Mouse (Mus musculus) monocyte, adult 5-6 weeks (primary cell): ENCODE results near the gene Ttc25. TPM values are rescaled to one million over a fixed set of nuclear protein-coding genes. Genes with fewer than 3 reads are reported as not detected.

Experiments used
- ATAC-seq: fragments of 153-309, 156-312 bp; replicated peaks from 2 replicates; pipeline ENCODE4 v1.8.0; 2017; ENCODE audit warnings: mild to moderate bottlenecking; ENCODE audit not compliant: low TSS enrichment, insufficient number of reproducible peaks, severe bottlenecking, poor library complexity, low FRiP score
- total RNA-seq: library from RNA; stranded (forward); fragments of 200-1000, 200-491, 200-594 nt; gene quantifications from 3 replicates; pipeline ENCODE4 v1.2.3, GENCODE M21; 2017

Gene Ttc25
- 4.4 TPM in 1 of 3 replicates, not detected in the others for total RNA-seq

GRCm38 (mm10) chr11:100544832-100545745 lies at the start of gene Ttc25:
Gene Ttc25, plus strand, starts transcription at chr11:100545607.
- ATAC-seq: peak; percentile 87

- no peak for ATAC-seq
Observed at GRCm38 (mm10) chr11:100500241-100500640, 45.2 kb upstream of the Ttc25 start.

- no peak for ATAC-seq
Observed at GRCm38 (mm10) chr11:100500651-100501050, 44.8 kb upstream of the Ttc25 start.

- ATAC-seq: no peak
Observed at GRCm38 (mm10) chr11:100501321-100501720, 44.1 kb upstream of the Ttc25 start.

- ATAC-seq: no peak
Observed at GRCm38 (mm10) chr11:100504990-100505660, 40.3 kb upstream of the Ttc25 start.

- no peak for ATAC-seq
Observed at GRCm38 (mm10) chr11:100505997-100506396, 39.4 kb upstream of the Ttc25 start.

- no peak for ATAC-seq
Observed at GRCm38 (mm10) chr11:100510556-100510955, 34.9 kb upstream of the Ttc25 start.

GRCm38 (mm10) chr11:100512384-100512783 lies 33.0 kb upstream of the Ttc25 start:
- no peak for ATAC-seq

GRCm38 (mm10) chr11:100513716-100514115 lies 31.7 kb upstream of the Ttc25 start:
- no peak for ATAC-seq

GRCm38 (mm10) chr11:100515061-100515460 lies 30.3 kb upstream of the Ttc25 start:
- ATAC-seq: no peak

GRCm38 (mm10) chr11:100515789-100516188 lies 29.6 kb upstream of the Ttc25 start:
- no peak for ATAC-seq

- no peak for ATAC-seq
Observed at GRCm38 (mm10) chr11:100516291-100516690, 29.1 kb upstream of the Ttc25 start.

- ATAC-seq: no peak
Observed at GRCm38 (mm10) chr11:100518188-100518591, 27.2 kb upstream of the Ttc25 start.

GRCm38 (mm10) chr11:100519188-100519587 lies 26.2 kb upstream of the Ttc25 start:
- no peak for ATAC-seq

- ATAC-seq: no peak
Observed at GRCm38 (mm10) chr11:100520838-100521237, 24.6 kb upstream of the Ttc25 start.

- ATAC-seq: no peak
Observed at GRCm38 (mm10) chr11:100524358-100524757, 21.0 kb upstream of the Ttc25 start.

GRCm38 (mm10) chr11:100524987-100525630 lies 20.3 kb upstream of the Ttc25 start:
- ATAC-seq: no peak

- no peak for ATAC-seq
Observed at GRCm38 (mm10) chr11:100526052-100526816, 19.2 kb upstream of the Ttc25 start.

- ATAC-seq: 0 out of 2 replicates have a peak, but pooled peaks have one; percentile 2
Observed at GRCm38 (mm10) chr11:100527066-100527457, 18.3 kb upstream of the Ttc25 start.
